Mouse (Mus musculus) spleen, adult 2 months (tissue): ENCODE results near the gene Tlr9. TPM values are rescaled to one million over a fixed set of nuclear protein-coding genes. Genes with fewer than 3 reads are reported as not detected.
A peak's percentile ranks its signal among the peaks of the same experiment; 100 is the strongest.

Source experiments
- DNase-seq, 2 experiments: peaks; one replicate each; pipeline versions ENCODE4 v3.0.0 to v3.0.0-alpha.2; 2012 to 2021; ENCODE audit warnings: low spot score in 2 of 2, low read depth in 1 of 2
- H3K27ac ChIP-seq: fragments of 200-500 bp; 2 replicates; pipeline ENCODE4 v1.5.1; 2012; ENCODE audit warnings: low read length, inconsistent platforms; ENCODE audit not compliant: insufficient read depth
- H3K27me3 ChIP-seq: fragments of 200-500 bp; 2 replicates; pipeline ENCODE4 v1.6.1; 2012; ENCODE audit warnings: mild to moderate bottlenecking, moderate library complexity, low read length, inconsistent platforms; ENCODE audit not compliant: control insufficient read depth, insufficient read depth
- H3K36me3 ChIP-seq: fragments of 200-500 bp; 2 replicates; pipeline ENCODE4 v1.6.1; 2012; ENCODE audit warnings: mild to moderate bottlenecking, low read length, inconsistent platforms; ENCODE audit not compliant: control insufficient read depth, insufficient read depth
- H3K4me1 ChIP-seq: fragments of 200-500 bp; 2 replicates; pipeline ENCODE4 v1.6.1; 2011; ENCODE audit warnings: inconsistent platforms; ENCODE audit not compliant: control insufficient read depth, insufficient read depth, insufficient read length
- H3K4me3 ChIP-seq: fragments of 200-500 bp; 2 replicates; pipeline ENCODE4 v1.5.1; 2011; ENCODE audit warnings: mild to moderate bottlenecking, inconsistent platforms; ENCODE audit not compliant: insufficient read depth, insufficient read length; ENCODE audit errors: extremely low read depth
- CTCF ChIP-seq: fragments of 200-500 bp; IDR thresholded peaks from 2 replicates; pipeline ENCODE4 v1.5.1; 2011; ENCODE audit warnings: mild to moderate bottlenecking, inconsistent platforms; ENCODE audit not compliant: insufficient read depth, insufficient read length, insufficient replicate concordance; ENCODE audit errors: extremely low read depth
- POLR2A ChIP-seq: fragments of 200-500 bp; IDR thresholded peaks from 2 replicates; pipeline ENCODE4 v1.6.1; 2011; ENCODE audit warnings: low read depth, low read length, inconsistent platforms
- WGBS: fragments of 180-500 bp; shearing (Covaris S2); methylation state at CpG from one replicate; pipeline ENCODE4 v1.1.7; 2018; 5-methylcytosine and 5-hydroxymethylcytosine counted together
- polyA plus RNA-seq: library from polyadenylated mRNA; depleted of rRNA; stranded (reverse); fragments of >200 nt; gene quantifications from 2 replicates; pipeline ENCODE4 v1.2.3, GENCODE M21; 2012

Gene Tlr9
- polyA plus RNA-seq, 1 experiment: 65.3 TPM

DNA sequence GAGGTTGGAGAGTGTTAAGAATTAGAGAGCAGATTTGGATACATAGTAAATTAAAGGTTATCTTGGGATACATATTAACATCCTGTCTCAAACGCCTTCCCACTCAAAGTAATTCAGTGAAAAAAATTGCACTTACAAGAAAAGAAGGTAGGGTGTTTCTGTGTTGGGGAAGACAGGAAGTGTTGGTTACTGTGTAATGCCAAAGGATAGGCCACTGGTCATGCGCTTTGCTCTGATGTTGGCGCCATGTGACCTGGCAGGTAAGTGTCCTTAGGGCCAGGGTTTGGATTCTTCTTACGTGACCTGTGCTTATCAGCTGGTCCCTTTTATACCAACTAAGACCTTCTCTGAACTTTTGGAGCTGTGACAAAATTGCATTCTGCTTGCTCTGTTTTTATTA lies 40.3 kb upstream of the Tlr9 start:
- 88% methylated on average over 4 of the region's 4 CpGs for WGBS
- H3K4me3 ChIP-seq: no peak overlapping the region
- H3K27me3 ChIP-seq: no peaks in the 10 kb centered on the region
- TF ChIP-seq POLR2A (no peak), CTCF (no peak)
- no peak overlapping the region for H3K27ac ChIP-seq
- no peaks in the 10 kb centered on the region for H3K4me1 ChIP-seq
- H3K36me3 ChIP-seq: peaks cover 61% of the 10 kb centered on the region
- no peak for DNase-seq

GRCm38 (mm10) chr9:106183996-106184395 lies 38.4 kb upstream of the Tlr9 start:
- TF ChIP-seq POLR2A (no peak), CTCF (no peak)
- no peak overlapping the region for H3K4me3 ChIP-seq
- no peaks in the 10 kb centered on the region for H3K27me3 ChIP-seq
- H3K4me1 ChIP-seq: no peaks in the 10 kb centered on the region
- WGBS: 97% methylated on average over 5 of the region's 5 CpGs
- H3K36me3 ChIP-seq: peaks cover 62% of the 10 kb centered on the region
- no peak overlapping the region for H3K27ac ChIP-seq
- no peak for DNase-seq

- no peak overlapping the region for H3K4me3 ChIP-seq
- peaks cover 6% of the 10 kb centered on the region; the same call in 1 of the 2 replicates for H3K4me1 ChIP-seq
- H3K27ac ChIP-seq: no peak overlapping the region
- H3K36me3 ChIP-seq: peaks cover 45% of the 10 kb centered on the region
- no peaks in the 10 kb centered on the region for H3K27me3 ChIP-seq
- WGBS: 91% methylated on average over 1 of the region's 1 CpGs
- DNase-seq: no peak
- TF ChIP-seq CTCF (no peak), POLR2A (no peak)
These were observed 31.0 kb upstream of the Tlr9 start for GRCm38 (mm10) chr9:106191355-106191754.

DNA sequence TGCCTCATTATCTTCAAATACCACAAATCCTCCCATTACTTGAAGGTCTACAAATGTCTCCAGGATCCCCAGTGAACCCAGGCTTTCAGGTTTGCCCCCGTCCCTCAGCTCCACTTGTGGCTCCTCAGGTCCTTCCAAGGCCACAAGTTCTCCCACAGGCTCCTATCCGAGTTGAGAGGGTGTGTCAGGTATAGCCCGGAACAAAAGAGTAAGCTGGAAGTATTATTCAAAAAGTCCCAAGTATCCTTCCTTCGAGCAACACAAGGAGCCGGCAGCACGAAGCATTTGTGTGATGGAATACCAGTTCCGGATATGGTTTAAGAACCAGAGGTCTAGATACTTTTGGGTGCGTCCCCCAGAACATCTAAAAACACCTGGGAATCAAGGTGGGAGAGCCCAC lies 30.4 kb upstream of the Tlr9 start:
- peaks cover 43% of the 10 kb centered on the region for H3K36me3 ChIP-seq
- no peaks in the 10 kb centered on the region for H3K27me3 ChIP-seq
- WGBS: 92% methylated on average over 8 of the region's 8 CpGs
- TF ChIP-seq CTCF (no peak), POLR2A (no peak)
- H3K27ac ChIP-seq: no peak overlapping the region; the same call in 1 of the 2 replicates
- H3K4me3 ChIP-seq: no peak overlapping the region
- DNase-seq: no peak
- peaks cover 7% of the 10 kb centered on the region; the same call in 1 of the 2 replicates for H3K4me1 ChIP-seq

DNA sequence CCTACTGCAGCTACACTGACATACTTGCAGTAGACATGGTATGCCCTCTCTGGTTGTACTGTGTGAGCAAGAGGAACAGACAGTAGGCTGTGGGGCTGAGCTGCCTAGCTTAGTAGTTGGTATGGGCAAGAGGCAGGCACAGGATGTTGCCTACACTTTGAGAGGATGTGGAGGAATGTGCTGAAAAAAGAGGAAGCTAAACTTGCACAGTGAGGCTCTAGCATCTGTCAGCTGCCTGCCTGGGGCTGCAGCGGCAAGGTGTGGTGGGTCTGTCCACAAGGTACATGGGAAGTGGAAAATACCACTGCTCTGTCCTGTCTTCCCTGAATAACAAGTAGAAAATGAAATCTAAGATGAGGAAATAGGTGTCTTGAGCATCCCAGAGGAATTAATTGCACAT lies 29.4 kb upstream of the Tlr9 start:
- no peaks in the 10 kb centered on the region for H3K27me3 ChIP-seq
- no peak overlapping the region for H3K4me3 ChIP-seq
- TF ChIP-seq POLR2A (no peak), CTCF (no peak)
- peaks cover 16% of the 10 kb centered on the region for H3K4me1 ChIP-seq
- H3K36me3 ChIP-seq: peaks cover 36% of the 10 kb centered on the region
- H3K27ac ChIP-seq: peak overlapping the region; percentile 36
- DNase-seq: peak in 1 of 2 experiments; percentile 59
- 3% methylated on average over 1 of the region's 1 CpGs for WGBS

DNA sequence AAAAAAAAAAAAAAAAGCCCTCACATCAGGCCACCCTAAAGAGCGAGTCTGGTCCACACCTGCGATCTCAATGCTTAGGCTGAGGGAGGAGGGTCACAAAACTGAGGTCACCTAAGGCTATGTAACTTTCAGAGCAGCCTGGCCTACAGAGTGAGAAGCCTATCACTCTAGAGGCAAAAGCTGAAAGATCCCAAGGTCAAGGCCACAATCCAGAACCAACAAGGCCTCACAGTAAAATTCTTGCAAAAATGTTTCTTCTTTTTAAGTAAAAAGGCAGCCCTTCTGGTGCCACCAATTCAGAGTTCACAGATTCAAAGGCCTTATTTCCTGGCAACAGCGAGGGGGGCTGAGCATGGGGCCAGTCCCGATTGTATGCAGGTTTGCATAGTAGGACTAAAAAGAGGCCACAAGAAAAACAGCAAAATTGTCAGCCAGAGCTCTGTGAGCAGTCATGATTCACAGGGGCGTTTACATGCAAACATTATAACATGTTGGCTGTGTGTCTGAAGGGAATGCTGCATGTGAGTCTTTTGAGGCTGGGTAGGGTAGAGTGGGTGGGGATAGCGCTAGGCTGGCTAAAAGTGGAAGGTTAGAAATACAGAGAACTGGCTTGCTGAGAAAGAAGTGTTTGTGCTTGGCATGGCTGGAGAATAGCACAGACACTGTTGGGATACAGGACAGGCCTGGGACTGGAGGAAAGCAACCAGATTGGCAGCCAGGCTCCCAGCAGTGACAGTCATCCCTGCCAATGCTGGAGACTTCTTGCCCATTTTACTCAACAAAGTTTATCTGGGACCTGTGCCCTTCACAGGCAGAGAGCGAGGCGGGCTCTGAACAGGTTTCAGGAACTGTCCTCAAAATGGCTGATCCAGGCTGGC lies 28.2 kb upstream of the Tlr9 start:
- WGBS: 82% methylated on average over 8 of the region's 8 CpGs
- Histone ChIP-seq H3K27ac (peak overlapping the region; percentile 15), H3K4me1 (peaks cover 22% of the 10 kb centered on the region), H3K36me3 (peaks cover 29% of the 10 kb centered on the region), H3K27me3 (no peaks in the 10 kb centered on the region), H3K4me3 (no peak overlapping the region)
- no peak for DNase-seq
- TF ChIP-seq POLR2A (no peak), CTCF (no peak)

- Histone ChIP-seq H3K4me3 (no peak overlapping the region), H3K4me1 (peaks cover 32% of the 10 kb centered on the region), H3K27me3 (no peaks in the 10 kb centered on the region), H3K36me3 (peaks cover 17% of the 10 kb centered on the region), H3K27ac (no peak overlapping the region)
- WGBS: 91% methylated on average over 8 of the region's 8 CpGs
- no peak for DNase-seq
- TF ChIP-seq CTCF (no peak), POLR2A (no peak)
These were observed 26.7 kb upstream of the Tlr9 start for GRCm38 (mm10) chr9:106195693-106196092.
